In genomic region chr1:75550586-75550985, GRCm38 (mm10) we compare ENCODE assay signal across 1 mouse cellular context.
TF ChIP-seq lines count a peak whose summit lies in the region.

No protein-coding gene starts in this region.

TF ChIP-seq in myocyte, 11 proteins besides CTCF, POLR2A, EP300 and RAD21:
- TF ChIP-seq TCF12 (IDR thresholded peaks at IDR 0.05; ENCODE audit: insufficient read depth, poor library complexity, severe bottlenecking) (no peak), SRF (IDR thresholded peaks at IDR 0.05; ENCODE audit: control insufficient read depth, insufficient read length, low read depth) (no peak), REST (IDR thresholded peaks at IDR 0.05; ENCODE audit: insufficient read depth, insufficient read length) (no peak), MYOG (IDR thresholded peaks at IDR 0.05; ENCODE audit: control insufficient read depth in 1 of 3, insufficient read depth in 1 of 3, insufficient read length in 2 of 3, low read depth in 2 of 3) (no peak), MAX (IDR thresholded peaks at IDR 0.05; ENCODE audit: low read depth) (no peak), TCF3 (IDR thresholded peaks at IDR 0.05; ENCODE audit: insufficient read length, low read depth) (no peak), POLR2AphosphoS2 (IDR thresholded peaks at IDR 0.05; ENCODE audit: insufficient read length, low read depth) (no peak), CEBPB (IDR thresholded peaks at IDR 0.05; ENCODE audit: insufficient read depth, poor library complexity, severe bottlenecking) (no peak), USF1 (IDR thresholded peaks at IDR 0.05; ENCODE audit: low read depth) (no peak), E2F4 (IDR thresholded peaks at IDR 0.05; ENCODE audit: insufficient read depth) (no peak), MYOD1 (IDR thresholded peaks at IDR 0.05; ENCODE audit: control insufficient read depth in 1 of 3, insufficient read length in 2 of 3, low read depth in 2 of 3) (no peak)
